Mouse (Mus musculus) CH12F3 (cell line): ENCODE measurements around the gene Vac14.

Experiments used
- in situ Hi-C: fragments of 300-500 bp; cut with MboI; formaldehyde crosslinking; loops from 2 replicates; pipeline ENCODE4 v1.14.3; 2020; ENCODE audit warnings: low sequenced_read_pairs

Gene Vac14

DNA sequence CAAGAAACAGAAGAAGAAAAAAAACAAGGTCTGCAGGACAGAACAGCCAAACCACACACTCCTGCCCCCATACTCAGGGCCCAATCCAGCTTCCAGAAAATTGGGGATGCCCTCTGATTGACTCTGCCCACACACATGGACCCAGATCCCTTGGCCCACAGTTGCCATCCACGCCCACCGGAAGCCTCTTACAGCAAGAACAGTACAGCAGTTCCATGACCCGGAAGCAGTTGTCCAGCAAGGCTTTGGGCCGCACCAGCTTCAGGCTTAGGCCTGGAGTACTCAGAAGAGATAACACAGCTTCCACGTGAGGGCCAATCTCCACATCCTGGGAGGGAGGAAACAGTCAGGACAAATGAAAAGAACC is 124.0 kb downstream of the Vac14 start:
- in situ Hi-C loops = loop anchor here (5.0 kb wide), 1 partner anchor 100 kb away; no protein-coding TSS in a partner anchor

DNA sequence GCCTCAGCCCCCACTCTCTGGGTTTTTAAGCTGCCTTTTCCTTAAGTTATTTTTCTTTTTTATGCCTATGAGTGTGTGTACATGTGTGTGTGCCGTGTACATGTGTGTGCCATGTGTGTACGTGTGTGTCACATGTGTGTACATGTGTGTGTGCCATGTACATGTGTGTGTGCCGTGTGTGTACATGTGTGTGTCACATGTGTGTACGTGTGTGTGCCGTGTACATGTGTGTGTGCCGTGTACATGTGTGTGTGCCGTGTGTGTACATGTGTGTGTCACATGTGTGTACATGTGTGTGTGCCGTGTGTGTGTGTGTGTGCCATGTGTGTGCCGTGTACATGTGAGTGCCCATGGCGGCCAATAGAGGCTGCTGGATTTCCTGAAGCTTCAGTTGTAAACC is 126.8 kb downstream of the Vac14 start:
- in situ Hi-C loops = no loop called here

DNA sequence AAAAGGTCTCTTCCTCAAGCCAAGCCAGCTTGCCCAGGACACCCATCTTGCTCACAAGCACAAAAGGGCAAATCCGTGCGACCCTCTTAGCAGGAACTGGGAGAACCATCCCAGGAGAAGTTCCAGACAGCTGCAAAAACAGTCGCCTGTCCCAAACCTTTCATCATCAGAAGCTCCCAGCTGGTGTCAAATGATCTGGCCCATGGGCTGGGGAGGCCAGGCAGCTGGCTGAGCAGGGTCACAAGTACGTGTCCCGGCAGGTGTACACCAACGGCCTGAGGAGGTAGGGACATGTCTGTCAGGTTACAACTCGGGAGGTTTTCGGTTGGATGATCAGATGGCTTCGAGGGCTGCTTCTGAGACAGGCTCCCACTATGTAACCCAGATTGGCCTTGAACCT is 128.3 kb downstream of the Vac14 start:
- in situ Hi-C loops = no loop called here

DNA sequence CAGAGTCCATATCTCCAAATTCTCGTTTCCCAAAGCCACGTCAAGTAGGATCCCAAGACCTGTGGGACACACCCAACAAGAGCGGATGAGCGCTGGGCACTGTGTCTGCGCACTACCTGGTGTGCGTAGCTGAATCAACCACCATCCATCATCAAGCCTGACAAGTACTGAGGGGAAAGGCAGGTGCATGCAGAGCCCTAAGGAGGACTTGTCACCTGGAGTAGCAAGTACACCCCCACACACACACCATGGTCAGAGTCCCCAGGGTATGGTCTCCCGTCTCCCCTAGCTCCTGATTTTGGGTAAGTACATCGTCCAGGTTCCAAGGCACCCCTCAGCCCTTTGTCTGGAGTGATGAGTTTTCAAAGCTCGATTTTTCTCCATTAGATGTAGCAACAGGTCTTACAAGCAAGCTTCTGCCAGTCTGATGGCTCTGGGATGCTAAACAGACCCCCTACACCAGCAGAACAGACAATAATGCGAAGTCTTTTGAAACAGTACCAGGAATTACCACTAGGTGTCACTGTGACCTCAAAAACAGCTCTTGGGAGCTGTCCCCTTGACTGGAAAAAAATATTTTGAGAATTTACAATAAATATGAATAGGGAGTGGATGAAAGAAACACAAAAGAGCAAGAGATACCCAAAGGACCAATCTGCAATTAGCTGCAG is 131.2 kb downstream of the Vac14 start:
- in situ Hi-C loops = no loop called here

DNA sequence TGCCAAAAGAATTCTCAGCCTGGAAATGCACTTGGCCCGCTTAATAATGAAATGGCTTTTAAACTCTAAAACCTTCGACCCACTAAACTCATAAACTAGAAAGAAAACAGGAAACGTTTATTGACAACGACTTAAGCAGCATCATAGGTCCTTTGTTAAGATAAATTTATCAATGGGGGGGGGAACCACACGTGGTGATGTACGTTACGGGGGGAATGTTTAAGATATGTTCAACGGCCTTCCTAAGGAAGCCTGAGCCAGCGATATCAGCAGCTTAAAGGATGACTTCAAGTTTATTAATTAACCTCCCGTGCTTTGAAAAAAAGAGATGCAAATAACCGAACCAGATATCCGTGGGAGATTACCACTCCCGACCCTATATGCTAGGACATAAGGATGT is 131.9 kb downstream of the Vac14 start:
- in situ Hi-C loops = no loop called here

DNA sequence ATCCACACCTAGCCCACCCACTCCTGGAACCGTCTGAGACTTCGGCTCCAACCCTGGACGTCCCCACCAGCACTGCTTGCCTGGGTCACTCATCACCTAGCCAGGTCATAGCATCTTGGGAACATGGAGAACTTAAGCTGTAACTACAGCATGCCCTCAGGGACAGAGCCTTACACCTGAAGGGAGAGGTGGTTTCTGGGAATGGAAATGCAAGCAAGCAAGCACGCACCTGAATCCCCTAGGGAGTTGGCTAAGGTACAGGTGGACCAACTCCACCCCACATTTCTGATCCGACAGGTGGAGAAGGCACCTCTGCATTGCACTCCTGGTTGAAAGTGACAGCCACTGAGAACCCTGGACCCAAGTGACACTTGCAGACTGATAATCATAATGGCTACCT is 133.1 kb downstream of the Vac14 start:
- in situ Hi-C loops = no loop called here

DNA sequence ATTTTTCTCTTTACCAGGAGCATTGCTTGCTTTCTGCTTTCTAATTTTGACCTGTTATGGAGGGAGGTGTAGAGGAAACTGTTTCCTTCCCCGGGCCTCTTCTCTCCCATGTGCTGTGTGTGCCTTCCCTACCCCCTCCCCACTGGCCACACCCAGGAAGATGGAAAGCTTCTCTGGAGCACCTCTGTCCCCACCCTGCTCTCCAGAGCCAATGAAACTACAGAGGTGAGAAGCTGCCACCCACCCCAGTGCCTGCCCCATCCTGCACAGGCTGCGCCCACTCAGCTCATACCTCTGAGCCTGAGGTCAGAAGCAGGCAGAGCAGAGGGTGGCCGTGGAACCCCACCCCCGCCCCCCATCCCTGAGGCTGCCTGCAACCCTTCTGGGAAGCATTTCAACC is 136.3 kb downstream of the Vac14 start:
- in situ Hi-C loops = no loop called here

DNA sequence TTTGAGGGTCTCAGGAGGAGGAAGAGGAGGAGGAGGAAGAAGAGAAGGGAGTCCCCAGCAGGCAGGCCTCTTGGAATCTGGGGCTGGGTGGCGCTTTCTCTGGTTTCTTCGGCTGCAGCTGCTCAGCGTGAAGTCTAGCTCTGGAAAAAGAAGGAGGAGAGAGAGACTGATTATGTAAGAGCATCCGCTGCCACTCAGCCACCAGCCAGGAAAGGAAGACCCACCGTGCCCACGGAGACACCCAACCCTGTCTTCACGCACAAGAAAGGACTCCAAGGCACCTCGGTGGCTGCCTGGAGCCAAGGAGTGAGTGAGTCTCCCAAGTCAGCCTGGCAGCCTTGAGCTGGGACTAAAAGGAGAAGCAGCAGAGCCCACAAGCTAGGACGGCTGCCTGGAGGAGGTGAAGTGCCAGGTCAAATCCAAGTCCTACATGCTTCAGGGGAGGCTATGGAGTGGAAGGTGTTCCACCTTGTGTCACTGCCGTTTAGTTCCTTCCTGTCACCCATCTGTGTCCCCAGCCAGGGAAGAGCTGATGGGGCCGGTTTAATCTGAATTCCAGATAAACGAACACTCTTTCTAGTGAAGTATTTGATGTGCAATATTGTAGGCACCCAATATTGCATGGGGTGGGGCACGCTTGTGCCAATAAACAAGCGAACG is 137.3 kb downstream of the Vac14 start:
- in situ Hi-C loops = no loop called here

DNA sequence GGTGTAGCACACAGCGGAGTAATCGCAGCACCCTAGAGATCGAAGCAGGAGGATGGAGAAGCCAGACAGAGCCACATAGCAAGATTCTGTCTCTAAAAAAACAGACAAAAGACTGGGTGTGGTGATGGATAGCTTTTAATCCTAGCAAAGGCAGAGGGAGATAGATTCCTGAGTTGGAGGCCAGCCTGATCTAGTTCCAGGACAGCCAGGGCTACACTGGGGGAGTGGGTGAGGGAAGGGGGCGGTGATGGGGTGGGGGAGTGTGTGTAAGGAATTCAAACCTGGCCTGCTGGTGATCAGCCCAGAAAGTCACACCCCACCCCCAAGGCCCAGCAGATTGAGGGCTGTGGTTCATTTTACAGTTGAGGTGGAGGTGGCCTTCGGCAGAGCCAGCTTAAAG is 137.8 kb downstream of the Vac14 start:
- in situ Hi-C loops = no loop called here

DNA sequence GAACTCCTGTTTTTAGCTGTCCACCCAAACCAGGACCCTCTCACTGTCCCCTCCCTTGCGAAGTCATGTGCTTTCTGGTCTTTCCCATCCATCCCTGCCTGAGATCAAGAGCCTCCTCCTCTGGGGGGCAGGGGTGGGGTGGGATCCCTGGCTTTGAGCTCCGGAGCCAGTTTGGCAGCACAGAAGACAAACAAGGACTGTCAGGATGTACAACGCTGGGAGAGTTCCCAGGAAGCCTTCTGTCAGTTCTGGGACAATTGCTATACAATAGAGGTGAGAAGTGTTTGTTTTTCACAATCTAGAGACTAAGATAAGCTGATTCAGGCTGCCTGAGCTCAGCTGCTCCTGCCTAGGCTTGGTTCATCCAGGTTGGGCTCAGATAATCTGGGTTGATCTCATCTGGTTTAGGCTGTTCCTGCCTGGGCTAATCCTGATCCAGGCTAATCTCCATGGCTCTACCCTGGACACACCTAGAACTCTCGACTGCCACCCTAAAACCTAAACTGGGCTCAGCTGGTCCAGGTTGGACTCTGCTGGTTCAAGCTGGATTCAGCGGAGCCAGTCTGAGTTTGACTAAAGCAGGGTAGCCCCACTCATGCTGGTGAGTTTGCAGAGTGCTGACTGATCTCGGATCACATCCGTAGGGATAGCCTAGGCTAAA is 142.0 kb downstream of the Vac14 start:
- in situ Hi-C loops = no loop called here

DNA sequence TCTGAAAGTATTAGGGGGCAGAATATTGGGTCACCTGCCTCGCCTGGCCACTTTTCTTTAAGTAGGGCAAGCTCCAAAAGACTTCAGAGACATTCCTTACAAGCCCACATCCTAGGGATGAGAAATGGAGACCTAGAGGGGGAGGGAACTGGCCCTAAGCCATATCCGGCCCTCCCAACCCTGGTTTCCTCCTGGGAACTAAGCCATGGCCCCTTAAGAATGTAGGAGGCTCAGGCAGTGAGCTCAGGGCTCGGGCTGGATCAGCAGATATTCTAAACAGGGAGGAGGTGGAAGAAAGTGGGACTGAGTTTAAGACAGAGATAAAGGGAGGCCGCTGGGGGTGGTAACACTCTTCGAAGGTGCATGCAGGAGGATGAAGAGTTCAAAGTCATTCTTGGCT is 142.8 kb downstream of the Vac14 start:
- in situ Hi-C loops = no loop called here

DNA sequence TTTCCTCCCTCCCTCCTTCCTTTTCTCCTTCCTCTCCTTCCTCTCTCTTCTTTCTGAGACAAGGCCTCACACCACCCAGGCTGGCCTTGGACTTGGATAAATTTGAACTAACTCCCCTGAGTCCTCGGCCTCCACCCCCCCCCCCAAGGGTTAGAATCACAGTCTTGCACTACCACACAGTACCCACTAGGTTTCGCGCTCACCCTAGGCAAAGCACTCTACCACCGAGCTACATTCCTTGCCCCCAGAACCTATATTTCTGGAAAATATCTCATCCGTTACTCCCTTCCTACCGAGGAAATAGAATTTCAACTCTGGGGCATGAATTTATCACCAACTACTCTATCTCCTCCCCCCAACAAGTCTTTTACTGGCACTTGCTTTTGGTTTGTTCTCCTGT is 143.6 kb downstream of the Vac14 start:
- in situ Hi-C loops = no loop called here

DNA sequence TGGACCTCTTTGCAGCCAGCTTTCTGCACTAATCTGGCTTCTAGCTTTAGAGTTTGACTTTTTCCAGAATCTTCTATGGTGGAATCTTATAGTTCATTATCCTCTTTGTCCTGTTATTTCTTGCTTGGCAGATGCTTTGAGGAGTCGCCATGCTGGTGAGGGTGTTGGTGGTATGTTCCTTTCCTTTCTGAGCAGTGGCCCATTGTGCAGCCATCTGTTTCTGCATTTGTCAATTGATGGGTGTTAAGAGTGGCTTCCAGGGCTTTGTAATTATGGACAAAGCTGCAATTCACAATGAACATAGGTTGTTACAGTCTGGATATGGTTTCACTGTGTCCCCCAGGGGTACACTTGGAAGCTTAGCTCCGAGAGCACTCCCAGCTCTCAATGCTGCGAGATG is 146.3 kb downstream of the Vac14 start:
- in situ Hi-C loops = no loop called here

DNA sequence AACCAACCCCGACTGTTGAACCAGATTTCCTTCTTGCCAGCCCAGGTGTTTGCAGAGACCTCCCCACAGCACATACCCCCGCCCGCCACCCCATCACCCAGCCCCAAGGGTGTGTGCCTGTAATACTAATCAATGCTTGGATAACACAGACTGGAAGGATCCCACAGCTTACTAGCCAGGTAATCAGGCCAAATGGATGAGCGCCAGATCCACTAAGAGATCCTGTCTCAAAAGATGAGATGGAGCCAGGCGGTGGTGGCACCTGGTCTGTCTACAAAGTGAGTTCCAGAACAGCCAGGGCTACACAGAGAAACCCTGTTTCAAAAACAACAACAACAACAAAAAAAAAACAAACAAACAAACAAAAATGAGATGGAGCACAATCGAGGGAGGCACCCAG is 148.9 kb downstream of the Vac14 start:
- in situ Hi-C loops = no loop called here
